Mouse (Mus musculus): Measurements from ENCODE around the gene Os9. TPM values are rescaled to one million over a fixed set of nuclear protein-coding genes. Genes with fewer than 3 reads are reported as not detected.

Os9 gene
- polyA plus RNA-seq, 1 experiment from 2014 or later, result 75.7 TPM

DNA sequence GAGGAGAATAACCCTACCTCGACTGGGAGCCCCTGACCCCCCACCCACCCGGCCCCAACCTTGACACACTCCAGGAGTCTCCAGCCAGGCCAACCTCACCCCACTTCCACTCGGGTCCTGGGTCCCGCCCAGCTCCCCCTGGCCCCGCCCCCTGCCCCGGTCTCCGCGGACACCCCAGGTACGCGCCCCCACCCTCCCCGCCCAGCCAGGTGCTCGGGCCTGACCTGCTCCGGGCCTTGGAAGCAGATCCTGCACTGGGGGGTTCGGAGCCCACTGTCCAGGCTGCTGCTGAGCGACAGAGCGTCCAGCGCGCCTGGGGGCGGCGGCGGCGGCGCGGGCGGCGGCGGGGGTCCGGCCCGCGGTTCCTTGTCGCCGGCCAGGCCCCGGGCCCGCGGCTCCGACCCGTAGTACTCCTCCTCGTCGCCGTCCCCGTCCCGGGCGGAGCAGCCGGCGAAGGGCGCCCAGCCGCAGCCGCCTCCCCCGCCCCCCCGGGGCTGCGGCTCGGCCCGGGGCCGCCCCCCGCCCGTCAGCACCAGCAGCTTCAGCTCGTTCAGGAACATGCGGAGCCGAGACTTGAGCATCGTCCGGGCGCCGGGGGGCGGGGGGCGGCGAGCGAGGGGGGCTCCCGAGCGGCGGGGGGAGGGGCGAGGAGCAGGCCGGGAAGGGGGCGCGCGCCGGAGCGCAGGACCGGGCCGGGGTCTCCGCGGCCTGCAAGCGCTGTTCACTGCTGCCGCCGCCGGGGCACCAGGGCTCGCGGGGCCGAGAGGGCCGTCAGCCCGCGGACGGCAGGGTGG is 61.6 kb downstream of the Os9 start:
- Histone ChIP-seq H3K4me3 (peak overlapping the region; percentile 88), H3K36me3 (peaks cover 16% of the 10 kb centered on the region), H3K9ac (peak overlapping the region; percentile 79), H3K9me3 (no peaks in the 10 kb centered on the region), H3K4me2 (replicated peaks) (peak overlapping the region; percentile 97), H3K27me3 (peaks cover 28% of the 10 kb centered on the region), H3K27ac (peak overlapping the region; percentile 73), H3K4me1 (peaks cover 12% of the 10 kb centered on the region)
- ATAC-seq (ENCODE audit: insufficient number of reproducible peaks, insufficient read depth, low FRiP score, low TSS enrichment), result no peak
- WGBS, result under 1% methylated on average over 56 of the region's 92 CpGs

DNA sequence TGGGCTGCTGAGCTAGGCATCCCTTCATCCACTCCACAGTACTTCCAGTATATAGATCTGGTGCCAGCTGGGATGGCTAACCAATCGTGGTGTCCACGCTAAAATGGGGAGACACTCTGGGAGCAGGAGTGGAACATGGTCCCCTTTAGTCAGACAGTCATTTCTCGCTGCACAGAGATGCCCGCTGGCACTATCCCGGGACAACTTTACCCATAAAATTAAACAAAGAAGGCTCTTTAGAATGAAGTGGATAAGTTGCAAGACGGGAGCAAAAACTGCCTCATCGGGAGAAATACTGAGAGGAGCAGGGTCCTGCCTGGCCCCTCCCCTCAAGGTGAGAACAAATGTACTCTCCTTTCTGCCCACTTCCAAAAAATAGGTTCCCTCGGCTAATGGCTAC is 62.2 kb downstream of the Os9 start:
- Histone ChIP-seq H3K27me3 (peaks cover 28% of the 10 kb centered on the region), H3K9ac (peak overlapping the region; percentile 79; the same call in 1 of the 2 replicates), H3K4me2 (replicated peaks) (peak overlapping the region; percentile 97), H3K27ac (no peak overlapping the region), H3K4me3 (peak overlapping the region; percentile 88), H3K4me1 (peaks cover 12% of the 10 kb centered on the region), H3K9me3 (no peaks in the 10 kb centered on the region), H3K36me3 (peaks cover 16% of the 10 kb centered on the region)
- ATAC-seq (ENCODE audit: insufficient number of reproducible peaks, insufficient read depth, low FRiP score, low TSS enrichment), result no peak
- 12% methylated on average over 8 of the region's 8 CpGs for WGBS

DNA sequence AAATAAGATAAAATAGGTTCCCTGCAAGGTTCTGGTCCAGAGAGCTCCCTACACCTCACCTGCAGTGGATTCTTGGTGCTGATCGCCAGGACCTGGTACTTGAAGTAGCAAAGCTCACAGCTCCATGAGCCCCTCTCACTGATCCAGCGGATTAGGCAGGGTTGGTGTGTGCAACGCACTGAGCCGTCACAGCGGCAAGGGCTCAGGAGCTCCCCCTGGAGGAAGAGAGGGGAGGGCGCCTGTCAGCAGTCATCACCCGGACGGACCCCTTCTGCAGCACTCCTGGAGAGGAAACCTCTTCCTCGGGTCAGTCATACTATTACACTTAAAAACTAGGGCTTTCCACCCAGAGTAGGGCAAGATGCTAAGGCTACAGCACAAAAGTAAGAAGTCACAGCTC is 62.8 kb downstream of the Os9 start:
- Histone ChIP-seq H3K27me3 (peaks cover 28% of the 10 kb centered on the region), H3K4me2 (replicated peaks) (peak overlapping the region; percentile 97), H3K9ac (no peak overlapping the region), H3K4me1 (peaks cover 12% of the 10 kb centered on the region), H3K4me3 (peak overlapping the region; percentile 88; the same call in 1 of the 2 replicates), H3K9me3 (no peaks in the 10 kb centered on the region), H3K27ac (no peak overlapping the region), H3K36me3 (peaks cover 16% of the 10 kb centered on the region)
- under 1% methylated on average over 9 of the region's 9 CpGs for WGBS
- no peak for ATAC-seq (ENCODE audit: insufficient number of reproducible peaks, insufficient read depth, low FRiP score, low TSS enrichment)

DNA sequence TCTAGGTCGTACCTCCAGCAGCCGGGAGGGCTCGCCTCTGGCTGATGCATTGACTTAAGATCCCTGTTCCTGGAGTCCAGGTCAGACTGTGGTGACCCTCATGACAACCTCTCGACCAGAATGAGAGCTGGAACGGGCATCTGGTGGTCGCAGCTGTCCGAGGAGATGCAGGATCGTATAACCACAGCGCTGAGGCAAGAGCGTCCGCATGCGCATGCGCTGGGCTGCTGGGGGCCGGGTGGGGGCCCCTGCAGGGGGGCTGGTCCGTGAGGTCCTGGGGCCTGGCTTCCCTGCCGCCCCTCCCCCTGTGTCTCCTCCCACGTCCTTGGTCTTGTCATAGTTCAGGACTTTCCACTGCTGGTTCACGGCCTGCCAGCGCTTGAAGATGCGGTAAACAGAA is 64.4 kb downstream of the Os9 start:
- Histone ChIP-seq H3K36me3 (peaks cover 16% of the 10 kb centered on the region), H3K27ac (no peak overlapping the region), H3K9me3 (no peaks in the 10 kb centered on the region), H3K4me2 (replicated peaks) (no peak overlapping the region), H3K9ac (no peak overlapping the region), H3K27me3 (peaks cover 35% of the 10 kb centered on the region), H3K4me1 (peaks cover 12% of the 10 kb centered on the region), H3K4me3 (no peak overlapping the region)
- no peak for ATAC-seq (ENCODE audit: insufficient number of reproducible peaks, insufficient read depth, low FRiP score, low TSS enrichment)
- 84% methylated on average over 20 of the region's 20 CpGs for WGBS

DNA sequence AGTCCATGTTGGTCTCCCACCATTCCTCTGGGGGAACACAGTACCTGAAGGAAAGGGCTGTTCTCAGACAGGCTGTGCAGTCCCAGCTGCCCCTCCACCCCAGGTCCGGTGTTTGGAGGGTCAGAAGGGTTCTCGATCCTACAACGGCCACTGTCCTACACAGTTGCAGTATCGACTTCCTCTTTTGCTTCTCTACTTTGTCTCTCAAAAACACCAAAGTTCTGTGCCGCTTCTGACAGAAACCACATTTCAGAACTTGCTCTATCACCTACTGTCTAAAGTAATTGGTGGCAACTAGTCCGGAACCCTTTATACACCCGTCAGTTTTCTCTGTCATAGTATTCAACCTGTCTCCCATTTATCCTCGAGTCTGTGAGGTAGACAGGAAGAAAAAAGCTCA is 65.5 kb downstream of the Os9 start:
- Histone ChIP-seq H3K4me1 (peaks cover 12% of the 10 kb centered on the region), H3K4me2 (replicated peaks) (no peak overlapping the region), H3K9me3 (no peaks in the 10 kb centered on the region), H3K4me3 (no peak overlapping the region), H3K27ac (no peak overlapping the region), H3K9ac (no peak overlapping the region), H3K36me3 (peaks cover 16% of the 10 kb centered on the region), H3K27me3 (peaks cover 41% of the 10 kb centered on the region)
- ATAC-seq (ENCODE audit: insufficient number of reproducible peaks, insufficient read depth, low FRiP score, low TSS enrichment), result no peak
- WGBS, result 83% methylated on average over 8 of the region's 8 CpGs

DNA sequence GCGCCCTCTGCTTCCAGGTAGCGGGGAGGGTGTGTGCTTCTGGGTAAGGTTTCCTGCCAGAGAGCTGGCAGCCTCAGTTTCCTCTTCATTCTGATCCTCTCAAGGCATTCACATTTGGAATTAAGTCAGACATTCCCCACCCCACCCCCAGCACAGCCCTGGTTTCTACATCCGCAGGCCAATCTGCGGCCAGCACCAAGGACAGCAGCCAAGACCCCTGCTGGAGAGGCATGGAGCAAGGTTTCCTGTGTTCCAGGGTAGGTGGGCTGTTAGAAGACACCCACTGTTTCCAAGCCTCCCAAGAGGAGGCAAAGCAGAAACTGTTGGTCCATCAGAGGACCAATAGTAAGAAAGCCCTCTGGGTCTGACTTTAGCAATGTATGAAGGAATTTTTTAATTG is 66.3 kb downstream of the Os9 start:
- Histone ChIP-seq H3K4me2 (replicated peaks) (no peak overlapping the region), H3K27me3 (peaks cover 42% of the 10 kb centered on the region), H3K36me3 (peaks cover 16% of the 10 kb centered on the region), H3K4me3 (no peak overlapping the region), H3K9ac (no peak overlapping the region), H3K4me1 (peaks cover 12% of the 10 kb centered on the region), H3K9me3 (no peaks in the 10 kb centered on the region), H3K27ac (no peak overlapping the region)
- WGBS, result 59% methylated on average over 4 of the region's 4 CpGs
- ATAC-seq (ENCODE audit: insufficient number of reproducible peaks, insufficient read depth, low FRiP score, low TSS enrichment), result no peak

DNA sequence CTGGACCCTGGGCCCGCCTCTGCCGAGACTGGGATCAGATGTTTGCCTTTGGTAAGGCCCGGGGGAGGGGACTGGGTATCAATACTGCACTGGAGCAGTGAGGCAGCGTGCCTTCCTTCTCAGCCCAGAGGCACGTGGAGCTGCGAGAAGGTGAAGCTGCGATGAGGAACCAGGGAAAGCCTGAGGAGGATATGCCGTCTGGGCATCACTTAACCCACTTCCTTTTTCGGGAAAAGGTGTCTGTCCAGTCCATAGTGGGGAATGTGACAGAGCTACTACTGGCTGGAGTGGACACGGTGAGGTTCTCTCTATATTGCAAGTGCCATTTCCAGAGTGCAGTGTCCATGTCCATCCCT is 70.8 kb downstream of the Os9 start:
- 18% methylated on average over 10 of the region's 10 CpGs for WGBS
- no peak overlapping the region for H3K27ac ChIP-seq
- H3K9ac ChIP-seq, result no peak overlapping the region
- H3K36me3 ChIP-seq, result peaks cover under 1% of the 10 kb centered on the region; the same call in 1 of the 2 replicates
- H3K27me3 ChIP-seq, result peaks cover 53% of the 10 kb centered on the region
- H3K4me1 ChIP-seq, result peaks cover 3% of the 10 kb centered on the region; the same call in 1 of the 2 replicates
- ATAC-seq (ENCODE audit: insufficient number of reproducible peaks, insufficient read depth, low FRiP score, low TSS enrichment), result no peak
- no peak overlapping the region for H3K4me2 ChIP-seq (replicated peaks)
- H3K4me3 ChIP-seq, result no peak overlapping the region
- no peaks in the 10 kb centered on the region for H3K9me3 ChIP-seq

DNA sequence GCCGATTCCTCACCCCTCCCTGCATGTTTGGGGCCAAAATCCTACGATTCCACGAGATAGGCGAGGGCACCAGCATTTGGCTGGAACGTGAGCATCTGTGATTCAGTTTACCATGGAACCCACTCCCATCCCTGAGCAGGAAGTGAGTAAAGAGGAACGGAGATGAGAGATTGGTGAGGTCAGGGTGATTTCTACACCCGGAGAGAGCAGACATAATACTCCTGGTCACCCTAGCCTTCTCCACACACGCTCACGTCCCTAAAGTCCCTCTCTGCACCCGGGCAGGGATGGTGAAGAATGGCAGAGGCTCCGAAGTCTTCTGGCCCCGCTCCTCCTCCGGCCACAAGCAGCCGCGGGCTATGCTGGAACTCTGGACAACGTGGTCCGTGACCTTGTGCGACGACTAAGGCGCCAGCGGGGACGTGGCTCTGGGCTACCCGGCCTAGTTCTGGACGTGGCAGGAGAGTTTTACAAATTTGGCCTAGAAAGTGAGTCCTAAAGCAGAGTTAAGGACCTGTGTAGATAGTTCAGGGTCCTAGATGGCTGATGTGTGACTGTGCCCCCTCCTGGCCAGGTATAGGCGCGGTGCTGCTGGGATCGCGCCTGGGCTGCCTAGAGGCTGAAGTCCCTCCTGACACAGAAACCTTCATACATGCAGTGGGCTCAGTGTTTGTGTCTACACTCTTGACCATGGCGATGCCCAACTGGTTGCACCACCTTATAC is 71.4 kb downstream of the Os9 start:
- Histone ChIP-seq H3K4me3 (peak overlapping the region; percentile 6; the same call in 1 of the 2 replicates), H3K4me1 (peaks cover 3% of the 10 kb centered on the region; the same call in 1 of the 2 replicates), H3K9me3 (no peaks in the 10 kb centered on the region), H3K27ac (no peak overlapping the region), H3K9ac (no peak overlapping the region), H3K4me2 (replicated peaks) (peak overlapping the region; percentile 1; the same call in 1 of the 2 replicates), H3K27me3 (peaks cover 53% of the 10 kb centered on the region), H3K36me3 (peaks cover 5% of the 10 kb centered on the region; the same call in 1 of the 2 replicates)
- no peak for ATAC-seq (ENCODE audit: insufficient number of reproducible peaks, insufficient read depth, low FRiP score, low TSS enrichment)
- WGBS, result 2% methylated on average over 29 of the region's 29 CpGs

DNA sequence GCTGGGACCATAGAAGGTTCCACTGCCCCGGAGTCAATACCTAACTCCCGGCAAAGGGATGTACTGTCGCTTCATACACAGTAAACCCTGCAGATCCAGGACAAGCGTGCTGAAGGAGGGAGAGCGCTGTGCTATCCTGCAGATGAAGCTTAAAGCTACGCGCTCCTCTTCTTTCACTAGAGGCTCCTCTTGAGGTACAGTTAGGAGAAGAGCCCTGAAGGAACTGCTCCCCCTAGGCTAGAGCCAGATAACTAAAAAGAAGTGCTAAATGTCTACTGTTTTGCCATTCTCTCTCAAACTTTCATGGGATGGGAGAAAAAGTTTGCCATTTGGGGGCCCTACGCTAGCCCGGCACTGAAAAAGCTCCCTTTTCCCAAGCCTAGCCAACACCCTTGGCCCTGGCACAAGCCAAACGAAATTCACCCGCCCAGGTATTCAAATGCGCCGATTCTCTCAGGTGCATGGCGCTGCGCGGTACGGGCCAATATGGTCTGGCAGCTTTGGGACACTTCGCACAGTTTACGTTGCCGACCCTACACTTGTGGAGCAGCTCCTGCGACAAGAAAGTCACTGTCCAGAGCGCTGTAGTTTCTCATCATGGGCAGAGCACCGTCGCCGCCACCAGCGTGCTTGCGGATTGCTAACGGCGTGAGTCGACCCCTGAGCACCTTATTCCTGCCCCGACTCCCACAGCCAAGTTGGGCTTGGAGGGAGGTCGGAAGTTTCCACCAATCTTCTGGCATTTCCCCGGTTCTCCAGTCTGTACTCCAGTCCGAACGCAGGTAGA is 72.1 kb downstream of the Os9 start:
- no peak overlapping the region for H3K9ac ChIP-seq
- peak overlapping the region; percentile 1 for H3K4me2 ChIP-seq (replicated peaks)
- peaks cover 5% of the 10 kb centered on the region; the same call in 1 of the 2 replicates for H3K36me3 ChIP-seq
- ATAC-seq (ENCODE audit: insufficient number of reproducible peaks, insufficient read depth, low FRiP score, low TSS enrichment), result no peak
- H3K4me3 ChIP-seq, result 0 out of 2 replicates have a peak overlapping the region, but pooled peaks have one; percentile 6
- H3K9me3 ChIP-seq, result no peaks in the 10 kb centered on the region
- no peak overlapping the region for H3K27ac ChIP-seq
- H3K4me1 ChIP-seq, result peaks cover 3% of the 10 kb centered on the region; the same call in 1 of the 2 replicates
- WGBS, result 4% methylated on average over 35 of the region's 35 CpGs
- H3K27me3 ChIP-seq, result peaks cover 53% of the 10 kb centered on the region

DNA sequence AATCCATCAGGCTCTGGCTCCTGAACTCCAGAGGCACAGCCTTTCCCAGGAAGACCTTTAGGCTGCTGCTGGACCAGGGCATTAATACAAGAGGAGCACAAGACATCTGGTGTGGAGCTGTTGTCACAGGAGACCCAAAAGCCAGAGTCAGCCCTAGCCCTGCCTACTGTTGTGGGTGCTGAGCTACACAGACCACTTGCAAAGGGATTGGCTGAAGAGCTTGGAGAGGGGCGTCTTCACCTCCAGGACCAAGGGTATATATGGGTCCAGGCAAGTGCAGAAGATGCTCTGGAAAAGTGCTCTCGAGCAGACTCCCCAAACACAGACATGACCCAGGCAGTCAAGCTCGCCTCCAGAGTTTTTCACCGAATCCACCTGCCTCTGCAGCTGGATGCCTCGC is 73.0 kb downstream of the Os9 start, which contains the start of gene Cyp27b1:
Gene Cyp27b1 (plus strand): TSS at position 297 of the 400 bp plus-strand sequence.
- H3K4me1 ChIP-seq, result peaks cover 6% of the 10 kb centered on the region; the same call in 1 of the 2 replicates
- no peak within 1 kb of the TSS for H3K9ac ChIP-seq
- no peak within 1 kb of the TSS for H3K27ac ChIP-seq
- H3K9me3 ChIP-seq, result no peaks in the 10 kb centered on the region
- H3K27me3 ChIP-seq, result peaks cover 53% of the 10 kb centered on the region
- 26% methylated on average over 5 of the region's 5 CpGs for WGBS
- peaks cover 10% of the 10 kb centered on the region for H3K36me3 ChIP-seq
- ATAC-seq (ENCODE audit: insufficient number of reproducible peaks, insufficient read depth, low FRiP score, low TSS enrichment), result no peak
- peak within 1 kb of the TSS; percentile 1 for H3K4me2 ChIP-seq (replicated peaks)
- H3K4me3 ChIP-seq, result 0 out of 2 replicates have a peak within 1 kb of the TSS, but pooled peaks have one; percentile 6

Measured in embryonic facial prominence, embryonic 12.5 days (tissue).